Mouse (Mus musculus) stomach, postnatal 0 days (tissue): ENCODE measurements around the gene Morn1. TPM values are rescaled to one million over a fixed set of nuclear protein-coding genes. Genes with fewer than 3 reads are reported as not detected.
A peak's percentile ranks its signal among the peaks of the same experiment; 100 is the strongest.

Source experiments
- ATAC-seq: fragments of 200-750 bp; cut with Nextera tagmentation; 2 replicates; pipeline ENCODE4 v1.8.0; 2017; ENCODE audit not compliant: low FRiP score, low TSS enrichment
- DNase-seq: peaks from one replicate; pipeline ENCODE4 v3.0.0-alpha.2; 2016; ENCODE audit warnings: low spot score
- H3K27ac ChIP-seq: fragments of 300-500 bp; sonication (generic); replicated peaks from 2 replicates; pipeline ENCODE4 v1.5.1; 2014; ENCODE audit warnings: mild to moderate bottlenecking, control low read depth
- H3K27me3 ChIP-seq: fragments of 300-500 bp; sonication (generic); 2 replicates; pipeline ENCODE4 v1.6.1; 2014; ENCODE audit warnings: low read length; ENCODE audit not compliant: control insufficient read depth, insufficient read depth
- H3K36me3 ChIP-seq: fragments of 300-500 bp; sonication (generic); 2 replicates; pipeline ENCODE4 v1.6.1; 2014; ENCODE audit warnings: low read length, mixed read lengths; ENCODE audit not compliant: control insufficient read depth, insufficient read depth
- H3K4me1 ChIP-seq: fragments of 300-500 bp; sonication (generic); replicated peaks from 2 replicates; pipeline ENCODE4 v1.6.1; 2014; ENCODE audit warnings: antibody characterized with exemption; ENCODE audit not compliant: control insufficient read depth, insufficient read depth
- H3K4me2 ChIP-seq: fragments of 300-500 bp; sonication (generic); replicated peaks from 2 replicates; pipeline ENCODE4 v1.6.1; 2014; ENCODE audit warnings: low read depth, mild to moderate bottlenecking, control low read depth, moderate library complexity
- H3K4me3 ChIP-seq: fragments of 300-500 bp; sonication (generic); 2 replicates; pipeline ENCODE4 v1.5.1; 2014; ENCODE audit warnings: low read depth, low read length, control low read depth
- H3K9ac ChIP-seq: fragments of 300-500 bp; sonication (generic); 2 replicates; pipeline ENCODE4 v1.6.1; 2014; ENCODE audit warnings: mild to moderate bottlenecking, low read length, control low read depth, mixed read lengths
- H3K9me3 ChIP-seq: fragments of 300-500 bp; sonication (generic); 2 replicates; pipeline ENCODE4 v1.6.1; 2016; ENCODE audit warnings: low read length; ENCODE audit not compliant: control insufficient read depth
- CTCF ChIP-seq: IDR thresholded peaks from 2 replicates; pipeline ENCODE4 v1.5.1; 2016; ENCODE audit warnings: antibody characterized with exemption, low read depth, mild to moderate bottlenecking, moderate library complexity
- EP300 ChIP-seq: optimal IDR thresholded peaks from 2 replicates; pipeline ENCODE3; 2016; ENCODE audit warnings: antibody characterized with exemption
- WGBS: fragments of 180-500 bp; shearing (Covaris S2); extraction: QIAGEN DNeasy Blood & Tissue Kit; methylation state at CpG from one replicate; pipeline ENCODE4 v1.1.7; 2014; 5-methylcytosine and 5-hydroxymethylcytosine counted together
- polyA plus RNA-seq: library from polyadenylated mRNA; unstranded; fragments of >200 nt; fragmentation: Nextera tagmentation; extraction: Ambion mirVana; gene quantifications from 2 replicates; pipeline ENCODE4 v1.2.1, GENCODE M21; 2015

The Morn1 gene
- polyA plus RNA-seq, 1 experiment from 2014 or later: 3.6 TPM

DNA sequence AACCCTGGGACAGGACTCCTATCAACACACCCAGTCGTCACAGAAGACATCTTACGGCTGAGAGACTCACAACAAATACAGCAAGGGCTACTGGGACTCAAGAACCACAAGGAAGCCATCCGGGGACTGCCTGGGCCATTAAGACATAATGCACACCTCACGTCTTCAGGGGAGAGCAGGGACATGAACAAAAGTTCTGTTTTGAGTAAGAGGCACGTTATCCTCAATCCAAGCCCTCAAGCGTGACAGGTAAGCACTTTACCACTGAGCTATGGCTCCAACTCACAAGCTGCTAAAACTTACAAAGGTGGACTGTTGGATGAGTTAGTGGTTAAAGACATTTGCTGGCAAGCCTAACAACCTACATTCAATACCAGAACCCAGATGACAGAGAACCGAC is 96.8 kb downstream of the Morn1 start:
- ATAC-seq (no peak), DNase-seq (no peak)
- no peaks in the 10 kb centered on the region for H3K36me3 ChIP-seq
- 87% methylated on average over 7 of the region's 7 CpGs for WGBS
- no peaks in the 10 kb centered on the region for H3K9me3 ChIP-seq
- H3K4me1 ChIP-seq: peaks cover 22% of the 10 kb centered on the region
- no peak overlapping the region for H3K4me3 ChIP-seq
- H3K4me2 ChIP-seq: no peak overlapping the region
- no peaks in the 10 kb centered on the region for H3K27me3 ChIP-seq
- no peak overlapping the region for H3K9ac ChIP-seq
- H3K27ac ChIP-seq: no peak overlapping the region
- TF ChIP-seq CTCF (no peak), EP300 (no peak)

DNA sequence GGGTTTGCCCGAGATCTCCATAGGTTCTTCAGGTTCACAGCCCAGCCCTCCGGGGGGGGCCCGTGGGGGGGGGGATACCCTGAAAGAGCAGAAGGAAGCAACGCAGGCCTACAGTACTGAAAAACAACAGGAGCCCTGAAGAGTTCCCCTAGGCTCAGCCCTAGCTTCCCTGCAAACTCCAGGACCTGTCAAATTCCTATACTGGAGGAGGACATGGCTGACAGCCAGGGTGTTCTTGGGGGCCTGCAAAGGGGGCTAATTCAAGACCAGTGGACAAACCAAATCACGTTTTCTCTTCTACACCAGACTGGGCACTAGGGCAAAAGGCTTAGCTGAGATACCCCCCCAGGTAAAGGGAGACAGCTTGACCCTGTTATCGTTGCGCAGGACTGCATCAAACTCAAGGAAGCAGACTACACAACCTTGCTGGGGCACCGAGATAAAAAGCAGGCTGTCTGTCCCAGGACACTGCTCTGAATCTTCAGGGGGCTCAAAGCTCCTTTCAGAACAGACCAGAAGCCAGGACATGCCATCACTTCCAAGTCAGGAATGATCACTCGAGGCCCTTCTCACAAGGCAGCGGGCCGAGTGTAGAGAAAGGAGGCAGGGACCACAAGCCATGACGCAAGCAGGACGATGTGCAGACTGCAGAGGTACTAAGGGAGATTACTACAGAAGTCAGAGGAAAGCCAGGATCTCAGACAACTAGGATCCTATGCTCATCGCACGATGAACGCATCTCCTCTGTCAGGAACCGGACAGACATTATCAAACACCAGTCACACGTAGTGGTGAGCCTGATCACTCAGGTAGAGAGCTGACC is 98.1 kb downstream of the Morn1 start:
- Histone ChIP-seq H3K36me3 (no peaks in the 10 kb centered on the region), H3K4me3 (no peak overlapping the region), H3K9me3 (no peaks in the 10 kb centered on the region), H3K4me1 (peaks cover 20% of the 10 kb centered on the region), H3K27ac (peak overlapping the region; percentile 53), H3K4me2 (peak overlapping the region; percentile 24; the same call in 1 of the 2 replicates), H3K27me3 (no peaks in the 10 kb centered on the region), H3K9ac (no peak overlapping the region; the same call in 1 of the 2 replicates)
- no peak for TF ChIP-seq CTCF
- DNase-seq (no peak), ATAC-seq (peak; percentile 17; the same call in 1 of the 2 replicates)
- 44% methylated on average over 18 of the region's 18 CpGs for WGBS

DNA sequence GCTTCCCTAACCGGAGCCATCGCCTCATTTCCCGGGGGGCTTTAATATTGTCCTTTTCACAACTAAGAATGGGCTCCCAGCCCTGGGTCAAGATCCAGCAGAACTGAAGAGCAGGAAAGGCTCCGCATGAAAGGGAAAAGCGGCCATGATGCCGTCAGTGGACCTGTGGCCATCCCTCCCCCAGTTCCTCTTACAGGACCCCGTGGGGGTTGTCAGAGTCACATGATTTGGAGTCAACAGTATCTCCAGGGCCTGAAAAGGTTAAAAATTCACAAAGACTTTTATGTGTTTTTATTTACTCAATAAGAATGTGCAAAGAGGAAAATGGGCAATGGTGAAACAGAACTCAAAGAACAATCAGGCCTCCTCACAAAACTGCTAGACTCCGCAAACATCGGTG is 99.5 kb downstream of the Morn1 start:
- no peak for DNase-seq
- 83% methylated on average over 9 of the region's 9 CpGs for WGBS
- H3K4me2 ChIP-seq: no peak overlapping the region
- H3K36me3 ChIP-seq: no peaks in the 10 kb centered on the region
- H3K4me1 ChIP-seq: peaks cover 33% of the 10 kb centered on the region
- H3K9me3 ChIP-seq: no peaks in the 10 kb centered on the region
- H3K4me3 ChIP-seq: no peak overlapping the region
- no peak overlapping the region for H3K9ac ChIP-seq
- no peak for ATAC-seq
- H3K27me3 ChIP-seq: no peaks in the 10 kb centered on the region
- H3K27ac ChIP-seq: 0 out of 2 replicates have a peak overlapping the region, but pooled peaks have one; percentile 53
- no peak for TF ChIP-seq EP300
- TF ChIP-seq CTCF: no peak

DNA sequence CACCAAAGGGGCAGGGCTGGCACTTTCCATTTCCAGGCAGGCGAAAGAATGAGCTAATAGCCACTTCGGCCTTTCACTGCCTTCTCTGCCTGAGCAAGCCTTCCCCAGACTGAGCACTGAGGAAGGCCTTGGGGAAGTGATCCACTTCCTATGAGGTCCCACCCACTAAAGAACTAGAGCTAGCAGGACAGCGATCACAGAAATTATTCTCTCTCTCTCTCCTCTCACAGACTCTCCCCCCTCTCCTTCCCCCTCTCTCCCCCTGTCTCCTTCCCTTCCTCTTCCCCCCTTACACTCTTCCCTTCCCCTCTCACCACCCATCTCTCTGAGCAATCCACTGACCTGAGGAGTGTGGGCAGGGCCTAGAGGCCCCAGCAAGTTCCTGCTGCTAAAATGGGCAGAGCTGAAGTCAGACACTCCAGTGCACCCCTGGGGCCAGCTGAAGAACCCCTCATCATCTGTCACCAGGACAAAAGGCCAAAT is 100.9 kb downstream of the Morn1 start:
- WGBS: 57% methylated on average over 3 of the region's 3 CpGs
- Histone ChIP-seq H3K9me3 (no peaks in the 10 kb centered on the region), H3K27ac (peak overlapping the region; percentile 49), H3K4me3 (no peak overlapping the region), H3K4me1 (peaks cover 36% of the 10 kb centered on the region), H3K9ac (no peak overlapping the region), H3K4me2 (no peak overlapping the region), H3K36me3 (no peaks in the 10 kb centered on the region), H3K27me3 (no peaks in the 10 kb centered on the region)
- TF ChIP-seq EP300: no peak
- TF ChIP-seq CTCF: no peak
- ATAC-seq: 0 out of 2 replicates have a peak, but pooled peaks have one; percentile 8
- no peak for DNase-seq

DNA sequence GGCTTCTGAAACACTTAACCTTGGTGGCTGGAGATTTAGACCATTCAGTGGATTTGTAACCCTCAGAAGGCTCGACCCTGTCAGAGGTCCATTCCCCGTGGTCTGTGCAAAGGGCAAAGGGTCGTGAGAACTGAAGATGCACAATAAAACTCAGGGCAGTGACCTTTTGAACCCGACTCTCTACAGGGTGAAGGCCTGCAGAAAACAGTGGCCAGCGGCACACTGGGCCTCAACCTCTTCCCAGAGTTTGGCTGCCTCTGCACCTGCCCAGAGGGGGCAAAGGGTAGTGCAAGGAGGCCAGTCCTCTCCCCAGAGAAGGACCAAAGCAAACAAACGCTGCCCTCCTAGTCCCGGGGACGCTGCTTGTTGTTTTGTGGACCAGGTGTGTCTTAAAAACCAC is 102.0 kb downstream of the Morn1 start:
- DNase-seq (no peak), ATAC-seq (no peak)
- Histone ChIP-seq H3K4me1 (peaks cover 38% of the 10 kb centered on the region), H3K36me3 (peaks cover under 1% of the 10 kb centered on the region; the same call in 1 of the 2 replicates), H3K9ac (no peak overlapping the region), H3K4me3 (no peak overlapping the region), H3K27ac (peak overlapping the region; percentile 26), H3K27me3 (no peaks in the 10 kb centered on the region), H3K9me3 (no peaks in the 10 kb centered on the region), H3K4me2 (no peak overlapping the region)
- TF ChIP-seq EP300: no peak
- TF ChIP-seq CTCF: no peak
- 25% methylated on average over 8 of the region's 8 CpGs for WGBS

DNA sequence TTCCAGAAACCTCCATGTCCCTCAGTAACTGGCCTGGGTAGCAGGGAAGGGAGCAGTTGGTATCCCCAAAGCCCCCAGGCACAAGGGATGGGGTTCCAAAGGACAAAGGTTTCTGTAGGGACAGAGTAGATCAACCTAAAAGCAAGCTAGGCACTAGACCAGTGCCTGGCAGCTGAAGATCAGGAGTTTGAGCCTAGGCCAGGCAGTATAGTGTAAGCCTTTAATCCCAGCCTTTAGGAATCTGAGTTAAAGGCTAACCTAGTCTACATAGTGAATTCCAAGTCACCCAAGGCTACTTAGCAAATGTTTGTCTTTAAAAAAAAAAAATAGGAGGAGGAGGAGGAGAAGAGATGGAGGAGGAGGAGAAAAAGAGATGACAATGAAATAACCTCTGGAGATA is 102.4 kb downstream of the Morn1 start:
- Histone ChIP-seq H3K4me3 (no peak overlapping the region), H3K4me2 (no peak overlapping the region), H3K27ac (peak overlapping the region; percentile 26; the same call in 1 of the 2 replicates), H3K9me3 (no peaks in the 10 kb centered on the region), H3K9ac (no peak overlapping the region), H3K27me3 (no peaks in the 10 kb centered on the region), H3K4me1 (peaks cover 36% of the 10 kb centered on the region), H3K36me3 (peaks cover 3% of the 10 kb centered on the region; the same call in 1 of the 2 replicates)
- TF ChIP-seq EP300 (no peak), CTCF (no peak)
- no peak for DNase-seq
- ATAC-seq: no peak
